Mouse (Mus musculus) liver, embryonic 12.5 days (tissue): ENCODE results near the gene Gm28891. TPM values are rescaled to one million over a fixed set of nuclear protein-coding genes. Genes with fewer than 3 reads are reported as not detected.
"Not testable (repeated sequence)": the region's sequence is repeated elsewhere in the genome, so short reads cannot be mapped to it uniquely, and the experiment has no call there.

Experiments used
- ATAC-seq: fragments of 200-750 bp; cut with Nextera tagmentation; 2 replicates; pipeline ENCODE4 v1.8.0; 2017; ENCODE audit warnings: moderate number of reproducible peaks, mild to moderate bottlenecking, moderate library complexity
- H3K27ac ChIP-seq: fragments of 300-500 bp; sonication (generic); 2 replicates; pipeline ENCODE4 v1.5.1; 2016; ENCODE audit warnings: mild to moderate bottlenecking
- H3K27me3 ChIP-seq: fragments of 300-500 bp; sonication (generic); replicated peaks from 2 replicates; pipeline ENCODE4 v1.6.1; 2016; ENCODE audit warnings: mild to moderate bottlenecking, moderate library complexity
- H3K36me3 ChIP-seq: fragments of 300-500 bp; sonication (generic); 2 replicates; pipeline ENCODE4 v1.6.1; 2016; ENCODE audit warnings: mild to moderate bottlenecking, moderate library complexity
- H3K4me1 ChIP-seq: fragments of 300-500 bp; sonication (generic); 2 replicates; pipeline ENCODE4 v1.6.1; 2016
- H3K4me2 ChIP-seq: fragments of 300-500 bp; sonication (generic); 2 replicates; pipeline ENCODE4 v1.6.1; 2016; ENCODE audit warnings: mild to moderate bottlenecking, moderate library complexity
- H3K4me3 ChIP-seq: fragments of 300-500 bp; sonication (generic); 2 replicates; pipeline ENCODE4 v1.5.1; 2016; ENCODE audit warnings: mild to moderate bottlenecking, moderate library complexity
- H3K9ac ChIP-seq: fragments of 300-500 bp; sonication (generic); 2 replicates; pipeline ENCODE4 v1.6.1; 2016; ENCODE audit warnings: mild to moderate bottlenecking, moderate library complexity
- H3K9me3 ChIP-seq: fragments of 300-500 bp; sonication (generic); replicated peaks from 2 replicates; pipeline ENCODE4 v1.6.1; 2016; ENCODE audit warnings: mild to moderate bottlenecking, moderate library complexity
- WGBS: fragments of 180-500 bp; shearing (Covaris S2); methylation state at CpG from one replicate; pipeline ENCODE4 v1.1.7; 2016; ENCODE audit not compliant: insufficient replicate concordance; 5-methylcytosine and 5-hydroxymethylcytosine counted together
- polyA plus RNA-seq: library from polyadenylated mRNA; unstranded; fragments of >200 nt; fragmentation: Nextera tagmentation; extraction: Ambion mirVana; gene quantifications from 2 replicates; pipeline ENCODE4 v1.2.1, GENCODE M21; 2016

Gene Gm28891
- polyA plus RNA-seq = not detected in 2 replicates

DNA sequence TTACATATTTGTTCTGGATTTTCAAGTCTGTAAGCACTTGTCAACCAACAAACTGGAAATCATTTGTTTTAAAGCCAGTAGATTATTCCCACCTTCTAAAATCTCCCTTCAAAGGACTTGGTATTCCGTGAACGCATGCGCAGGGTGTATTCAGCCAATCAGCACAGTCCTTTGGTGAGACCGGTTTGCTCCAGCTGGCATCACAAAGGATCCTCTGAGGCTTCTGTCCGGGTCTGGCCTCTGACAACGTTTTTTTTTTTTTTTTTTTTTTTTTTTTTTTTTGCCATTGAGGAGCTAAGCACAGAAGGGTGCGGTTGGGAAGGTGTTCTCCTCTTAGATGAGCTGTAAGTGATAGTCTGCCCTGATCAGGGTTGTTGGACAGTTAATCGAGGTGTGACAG is at the start of gene Gm28891:
Gm28891 (plus strand) TSS at position 301 of the 400 bp plus-strand sequence.
- 65% methylated on average over 2 of the region's 8 CpGs for WGBS
- not testable (repeated sequence) for H3K27ac ChIP-seq, H3K4me2 ChIP-seq, ATAC-seq, H3K27me3 ChIP-seq, H3K36me3 ChIP-seq, H3K9ac ChIP-seq, H3K4me3 ChIP-seq, H3K4me1 ChIP-seq, H3K9me3 ChIP-seq
